Mouse (Mus musculus) limb, embryonic 13.5 days (tissue): ENCODE results near the gene Ipmk. TPM values are rescaled to one million over a fixed set of nuclear protein-coding genes. Genes with fewer than 3 reads are reported as not detected.

Experiments used
- ATAC-seq: fragments of 200-750 bp; cut with Nextera tagmentation; 2 replicates; pipeline ENCODE4 v1.8.0; 2017; ENCODE audit warnings: low read depth, moderate number of reproducible peaks, moderate TSS enrichment; ENCODE audit not compliant: low FRiP score
- H3K27ac ChIP-seq: fragments of 300-500 bp; sonication (generic); 2 replicates; pipeline ENCODE4 v1.5.1; 2015; ENCODE audit warnings: inconsistent platforms, mild to moderate bottlenecking, moderate library complexity
- H3K27me3 ChIP-seq: fragments of 300-500 bp; sonication (generic); 2 replicates; pipeline ENCODE4 v1.6.1; 2015; ENCODE audit warnings: mild to moderate bottlenecking, inconsistent platforms
- H3K36me3 ChIP-seq: fragments of 300-500 bp; sonication (generic); 2 replicates; pipeline ENCODE4 v1.6.1; 2015; ENCODE audit warnings: inconsistent platforms, mild to moderate bottlenecking, moderate library complexity
- H3K4me1 ChIP-seq: fragments of 300-500 bp; sonication (generic); 2 replicates; pipeline ENCODE4 v1.6.1; 2015; ENCODE audit warnings: inconsistent platforms
- H3K4me2 ChIP-seq: fragments of 300-500 bp; sonication (generic); replicated peaks from 2 replicates; pipeline ENCODE4 v1.6.1; 2015; ENCODE audit warnings: inconsistent platforms, mild to moderate bottlenecking, moderate library complexity
- H3K4me3 ChIP-seq: fragments of 300-500 bp; sonication (generic); 2 replicates; pipeline ENCODE4 v1.5.1; 2015; ENCODE audit warnings: moderate library complexity, mild to moderate bottlenecking, inconsistent platforms
- H3K9ac ChIP-seq: fragments of 300-500 bp; sonication (generic); 2 replicates; pipeline ENCODE4 v1.6.1; 2015; ENCODE audit warnings: mild to moderate bottlenecking, inconsistent platforms
- H3K9me3 ChIP-seq: fragments of 300-500 bp; sonication (generic); 2 replicates; pipeline ENCODE4 v1.6.1; 2016; ENCODE audit warnings: inconsistent platforms
- WGBS: fragments of 180-500 bp; shearing (Covaris S2); methylation state at CpG from one replicate; pipeline ENCODE4 v1.1.7; 2015; 5-methylcytosine and 5-hydroxymethylcytosine counted together
- polyA plus RNA-seq: library from polyadenylated mRNA; unstranded; fragments of >200 nt; fragmentation: Nextera tagmentation; extraction: Ambion mirVana; gene quantifications from 2 replicates; pipeline ENCODE4 v1.2.1, GENCODE M21; 2015

The Ipmk gene
- polyA plus RNA-seq, 1 experiment from 2014 or later = 11.2 TPM

GRCm38 (mm10) chr10:71409948-71410347 lies 62.4 kb downstream of the Ipmk start:
- no peak overlapping the region for H3K27ac ChIP-seq
- H3K9me3 ChIP-seq = no peaks in the 10 kb centered on the region
- H3K4me3 ChIP-seq = no peak overlapping the region
- H3K4me1 ChIP-seq = no peaks in the 10 kb centered on the region
- H3K36me3 ChIP-seq = no peaks in the 10 kb centered on the region
- ATAC-seq = no peak
- 65% methylated on average over 5 of the region's 5 CpGs for WGBS
- H3K4me2 ChIP-seq = no peak overlapping the region
- no peaks in the 10 kb centered on the region for H3K27me3 ChIP-seq
- H3K9ac ChIP-seq = no peak overlapping the region

DNA sequence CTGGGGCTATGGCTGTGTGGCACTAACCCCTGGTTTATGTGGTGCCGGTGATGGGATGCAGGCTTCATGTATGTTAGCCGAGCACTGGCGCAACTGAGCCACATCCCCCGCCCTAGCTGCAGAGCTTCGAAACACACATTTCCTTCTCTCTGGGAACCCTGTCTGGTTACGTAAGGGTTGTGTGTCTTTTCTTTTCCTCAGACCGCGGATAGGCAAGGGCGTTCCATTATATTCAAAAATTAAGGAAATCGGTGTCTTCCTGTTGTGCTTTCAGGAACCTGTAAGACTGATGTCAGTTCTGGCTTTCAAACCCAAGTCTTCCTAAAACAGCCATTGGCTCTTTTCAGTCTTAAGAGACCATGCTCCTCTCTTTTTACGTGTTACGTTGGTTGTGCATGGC lies 65.8 kb downstream of the Ipmk start:
- Histone ChIP-seq H3K27me3 (no peaks in the 10 kb centered on the region), H3K4me1 (no peaks in the 10 kb centered on the region), H3K4me3 (no peak overlapping the region), H3K4me2 (no peak overlapping the region), H3K36me3 (no peaks in the 10 kb centered on the region), H3K27ac (no peak overlapping the region), H3K9ac (no peak overlapping the region), H3K9me3 (no peaks in the 10 kb centered on the region)
- 76% methylated on average over 12 of the region's 12 CpGs for WGBS
- no peak for ATAC-seq

- H3K4me3 ChIP-seq = no peak overlapping the region
- no peak overlapping the region for H3K9ac ChIP-seq
- no peaks in the 10 kb centered on the region for H3K36me3 ChIP-seq
- no peak overlapping the region for H3K27ac ChIP-seq
- H3K9me3 ChIP-seq = no peaks in the 10 kb centered on the region
- no peak overlapping the region for H3K4me2 ChIP-seq
- H3K27me3 ChIP-seq = no peaks in the 10 kb centered on the region
- 59% methylated on average over 5 of the region's 5 CpGs for WGBS
- no peak for ATAC-seq
- no peaks in the 10 kb centered on the region for H3K4me1 ChIP-seq
Measured at GRCm38 (mm10) chr10:71421531-71421930, 74.0 kb downstream of the Ipmk start.

- ATAC-seq = no peak
- Histone ChIP-seq H3K4me1 (no peaks in the 10 kb centered on the region), H3K9me3 (no peaks in the 10 kb centered on the region), H3K4me3 (no peak overlapping the region), H3K4me2 (no peak overlapping the region), H3K36me3 (no peaks in the 10 kb centered on the region), H3K27ac (no peak overlapping the region), H3K9ac (no peak overlapping the region), H3K27me3 (no peaks in the 10 kb centered on the region)
- WGBS = 45% methylated on average over 14 of the region's 14 CpGs
Measured at GRCm38 (mm10) chr10:71422047-71423037, 74.8 kb downstream of the Ipmk start.

- 80% methylated on average over 6 of the region's 6 CpGs for WGBS
- H3K27me3 ChIP-seq = no peaks in the 10 kb centered on the region
- no peak overlapping the region for H3K9ac ChIP-seq
- no peak for ATAC-seq
- H3K4me1 ChIP-seq = no peaks in the 10 kb centered on the region
- H3K36me3 ChIP-seq = no peaks in the 10 kb centered on the region
- H3K27ac ChIP-seq = no peak overlapping the region
- no peak overlapping the region for H3K4me2 ChIP-seq
- H3K4me3 ChIP-seq = no peak overlapping the region
- peaks cover 5% of the 10 kb centered on the region; the same call in 1 of the 2 replicates for H3K9me3 ChIP-seq
Measured at GRCm38 (mm10) chr10:71426740-71427139, 79.2 kb downstream of the Ipmk start.

- H3K36me3 ChIP-seq = no peaks in the 10 kb centered on the region
- no peak overlapping the region for H3K9ac ChIP-seq
- no peak for ATAC-seq
- H3K27ac ChIP-seq = no peak overlapping the region
- no peaks in the 10 kb centered on the region for H3K4me1 ChIP-seq
- 80% methylated on average over 10 of the region's 10 CpGs for WGBS
- H3K27me3 ChIP-seq = no peaks in the 10 kb centered on the region
- no peak overlapping the region for H3K4me2 ChIP-seq
- peaks cover 5% of the 10 kb centered on the region; the same call in 1 of the 2 replicates for H3K9me3 ChIP-seq
- H3K4me3 ChIP-seq = no peak overlapping the region
Measured at GRCm38 (mm10) chr10:71427381-71427780, 79.8 kb downstream of the Ipmk start.

DNA sequence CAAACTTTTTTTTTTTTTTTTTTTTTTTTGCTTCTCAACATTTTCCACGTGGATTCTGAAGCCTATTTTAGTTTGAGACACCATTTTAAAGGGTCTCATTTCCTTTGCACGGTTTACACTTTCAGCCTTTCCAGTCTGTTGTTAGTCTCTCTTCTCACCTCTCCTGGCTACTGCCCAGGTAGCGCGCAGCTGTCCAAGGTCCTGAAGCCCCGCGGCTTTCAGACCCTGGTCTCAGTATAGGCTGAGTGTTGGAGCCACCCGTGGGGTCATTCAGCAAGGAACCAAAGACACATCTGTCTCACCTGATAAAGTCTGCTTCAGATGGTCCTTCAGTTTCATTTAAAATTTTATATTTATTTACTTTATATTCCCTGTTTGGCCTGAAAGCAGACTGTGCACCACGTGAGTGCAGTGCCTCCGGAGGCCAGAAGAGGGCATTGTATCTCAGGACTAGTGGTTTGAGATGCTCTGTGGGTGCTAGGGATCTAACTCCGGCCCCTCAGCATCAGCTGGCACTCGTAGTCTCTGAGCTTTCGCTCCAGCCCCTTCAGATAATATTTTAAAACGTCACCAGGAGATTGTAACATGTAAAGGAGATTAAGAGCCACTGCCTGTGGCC lies 80.8 kb downstream of the Ipmk start:
- Histone ChIP-seq H3K9ac (no peak overlapping the region), H3K4me1 (no peaks in the 10 kb centered on the region), H3K27me3 (no peaks in the 10 kb centered on the region), H3K4me2 (no peak overlapping the region), H3K36me3 (no peaks in the 10 kb centered on the region), H3K9me3 (peaks cover 5% of the 10 kb centered on the region; the same call in 1 of the 2 replicates), H3K27ac (no peak overlapping the region), H3K4me3 (no peak overlapping the region)
- 55% methylated on average over 13 of the region's 13 CpGs for WGBS
- no peak for ATAC-seq

DNA sequence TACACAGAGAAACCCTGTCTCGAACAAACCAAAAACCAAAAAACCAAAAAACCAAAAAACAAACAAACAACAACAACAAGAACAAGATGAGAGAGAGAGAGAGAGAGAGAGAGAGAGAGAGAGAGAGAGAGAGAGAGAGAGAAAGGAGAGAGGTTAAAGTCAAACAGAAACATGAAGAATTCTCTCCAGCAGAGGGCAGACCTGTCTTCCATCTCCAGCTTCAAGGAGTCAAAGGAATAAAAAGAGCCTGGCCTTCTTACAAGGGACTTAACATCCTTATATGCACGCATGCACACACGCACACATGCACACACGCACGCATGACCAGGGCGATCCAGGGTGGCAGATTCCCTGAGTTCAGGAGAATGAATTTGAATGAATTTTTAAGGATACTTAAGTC lies 83.1 kb downstream of the Ipmk start:
- H3K4me3 ChIP-seq = no peak overlapping the region
- no peaks in the 10 kb centered on the region for H3K36me3 ChIP-seq
- H3K27ac ChIP-seq = no peak overlapping the region
- H3K9me3 ChIP-seq = peaks cover 5% of the 10 kb centered on the region; the same call in 1 of the 2 replicates
- no peak for ATAC-seq
- WGBS = 88% methylated on average over 6 of the region's 6 CpGs
- no peaks in the 10 kb centered on the region for H3K27me3 ChIP-seq
- no peak overlapping the region for H3K9ac ChIP-seq
- H3K4me1 ChIP-seq = no peaks in the 10 kb centered on the region
- H3K4me2 ChIP-seq = no peak overlapping the region

GRCm38 (mm10) chr10:71443086-71443485 lies 95.5 kb downstream of the Ipmk start:
- Histone ChIP-seq H3K9ac (no peak overlapping the region), H3K4me1 (no peaks in the 10 kb centered on the region), H3K36me3 (no peaks in the 10 kb centered on the region), H3K27me3 (no peaks in the 10 kb centered on the region), H3K4me3 (no peak overlapping the region), H3K9me3 (peaks cover 4% of the 10 kb centered on the region; the same call in 1 of the 2 replicates), H3K27ac (no peak overlapping the region), H3K4me2 (no peak overlapping the region)
- no peak for ATAC-seq

GRCm38 (mm10) chr10:71447661-71448060 lies 100.1 kb downstream of the Ipmk start:
- H3K9me3 ChIP-seq = peaks cover 4% of the 10 kb centered on the region; the same call in 1 of the 2 replicates
- H3K4me2 ChIP-seq = no peak overlapping the region
- H3K4me3 ChIP-seq = no peak overlapping the region
- no peaks in the 10 kb centered on the region for H3K36me3 ChIP-seq
- H3K4me1 ChIP-seq = no peaks in the 10 kb centered on the region
- H3K27ac ChIP-seq = no peak overlapping the region
- no peak for ATAC-seq
- H3K9ac ChIP-seq = no peak overlapping the region
- 74% methylated on average over 8 of the region's 8 CpGs for WGBS
- no peaks in the 10 kb centered on the region for H3K27me3 ChIP-seq

DNA sequence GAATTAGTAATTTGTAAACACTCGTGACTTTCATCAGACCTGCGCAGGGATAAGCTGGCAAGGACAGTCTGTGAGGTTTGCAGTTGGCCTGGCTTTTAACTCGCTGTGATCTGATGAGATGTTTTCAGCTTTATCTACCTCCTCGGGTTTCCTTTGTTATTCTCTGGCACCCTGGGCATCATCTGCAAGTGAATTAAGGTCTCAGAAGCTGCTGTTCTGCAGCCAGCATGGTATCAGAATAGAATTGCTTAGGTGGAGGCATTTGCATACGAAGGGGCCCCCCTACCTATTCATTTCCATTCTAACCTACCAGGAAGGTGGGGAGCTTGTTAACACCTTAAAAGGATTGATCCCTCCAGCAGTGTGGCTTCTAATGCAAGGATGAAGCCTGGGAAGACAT lies 100.7 kb downstream of the Ipmk start:
- Histone ChIP-seq H3K4me3 (no peak overlapping the region), H3K9me3 (0 out of 2 replicates have a peak, but pooled peaks cover 4% of the 10 kb centered on the region), H3K4me2 (no peak overlapping the region), H3K9ac (no peak overlapping the region), H3K27me3 (no peaks in the 10 kb centered on the region), H3K27ac (no peak overlapping the region), H3K36me3 (no peaks in the 10 kb centered on the region), H3K4me1 (no peaks in the 10 kb centered on the region)
- ATAC-seq = no peak
- 87% methylated on average over 5 of the region's 5 CpGs for WGBS

- Histone ChIP-seq H3K36me3 (no peaks in the 10 kb centered on the region), H3K4me2 (no peak overlapping the region), H3K9ac (no peak overlapping the region), H3K9me3 (no peaks in the 10 kb centered on the region), H3K27me3 (no peaks in the 10 kb centered on the region), H3K27ac (no peak overlapping the region), H3K4me1 (no peaks in the 10 kb centered on the region), H3K4me3 (no peak overlapping the region)
- no peak for ATAC-seq
- 76% methylated on average over 3 of the region's 3 CpGs for WGBS
Measured at GRCm38 (mm10) chr10:71455355-71455754, 107.8 kb downstream of the Ipmk start.
